In genomic region chr4:95185113-95185915, GRCm38 (mm10) we compare ENCODE assay signal across 20 mouse cellular contexts.
DNase-seq lines count a peak whose midpoint lies in the region; ATAC-seq lines count a peak whose summit lies in the region.
"Had no signal": no experiment of that assay in that cellular context is flagged by ENCODE, and none has a peak within 500 bp of the region (broad histone marks: within the 10 kb centered on the region; RNA-seq: fewer than 3 reads in every experiment).

No protein-coding gene starts in this region.

- no peaks in the 10 kb centered on the region for H3K27me3 ChIP-seq in forebrain, embryonic 16.5 days (replicated peaks; ENCODE audit: control insufficient read depth, insufficient read depth, low read length)
- H3K27me3 ChIP-seq in midbrain, embryonic 13.5 days: peaks cover 13% of the 10 kb centered on the region; the same call in 1 of the 2 replicates
- H3K27me3 ChIP-seq: heart, embryonic 12.5 days; neural tube, embryonic 15.5 days; Patski; stomach, embryonic 15.5 days had no signal

- peaks cover 22% of the 10 kb centered on the region for H3K4me1 ChIP-seq in forebrain, embryonic 16.5 days (replicated peaks; ENCODE audit: control insufficient read depth, insufficient read depth, low read length)
- H3K4me1 ChIP-seq in midbrain, embryonic 13.5 days (replicated peaks): peaks cover 16% of the 10 kb centered on the region
- H3K4me1 ChIP-seq: heart, embryonic 12.5 days; neural tube, embryonic 15.5 days; stomach, embryonic 15.5 days had no signal

- no peaks in the 10 kb centered on the region for H3K36me3 ChIP-seq in forebrain, embryonic 16.5 days (ENCODE audit: control insufficient read depth, insufficient read depth)
- H3K36me3 ChIP-seq in midbrain, embryonic 13.5 days: no peaks in the 10 kb centered on the region
- H3K36me3 ChIP-seq: heart, embryonic 12.5 days; neural tube, embryonic 15.5 days; stomach, embryonic 15.5 days had no signal

- ATAC-seq in forebrain, embryonic 16.5 days: peak; percentile 90
- peak; percentile 74 for ATAC-seq in midbrain, embryonic 13.5 days
- ATAC-seq: CD4-positive, CD25-positive, alpha-beta regulatory T cell, adult 4 months; Patski had no signal

- WGBS in forebrain, embryonic 16.5 days: 6% methylated on average over 14 of the region's 14 CpGs
- 41% methylated on average over 14 of the region's 14 CpGs for whole genome bisulfite sequencing in midbrain, embryonic 13.5 days

- DNase-seq in Muller cell, postnatal 12 days (ENCODE audit: inconsistent ontology term): peak; percentile 93
- peak; percentile 52 for DNase-seq in brain, embryonic 18.5 days (ENCODE audit: low read depth, low spot score)
- DNase-seq in ovary, postnatal 10 days (ENCODE audit: low spot score): no peak
- DNase-seq in spleen, postnatal 4 days (ENCODE audit: low spot score in 2 of 2): no peak
- DNase-seq in kidney, postnatal 10 days: no peak
- DNase-seq: adrenal gland, adult 2 months; cerebellum, postnatal 36 days; gastrocnemius, postnatal 25 days; kidney, adult 8-10 months; lung, postnatal 10 days; right cerebral cortex, postnatal 4 days; thymus, postnatal 36 days had no signal

- H3K9me3 ChIP-seq in forebrain, embryonic 16.5 days (ENCODE audit: control insufficient read depth, low read length): no peaks in the 10 kb centered on the region
- H3K9me3 ChIP-seq in midbrain, embryonic 13.5 days: no peaks in the 10 kb centered on the region
- H3K9me3 ChIP-seq: heart, embryonic 12.5 days; neural tube, embryonic 15.5 days; stomach, embryonic 15.5 days had no signal

- H3K27ac ChIP-seq in forebrain, embryonic 16.5 days (ENCODE audit: low read length): peak overlapping the region; percentile 17; the same call in 1 of the 2 replicates
- H3K27ac ChIP-seq in midbrain, embryonic 13.5 days: no peak overlapping the region
- H3K27ac ChIP-seq: neural tube, embryonic 15.5 days; stomach, embryonic 15.5 days had no signal

- peak overlapping the region; percentile 20; the same call in 1 of the 2 replicates for H3K4me2 ChIP-seq in forebrain, embryonic 16.5 days (ENCODE audit: low read length)
- H3K4me2 ChIP-seq in midbrain, embryonic 13.5 days (replicated peaks): no peak overlapping the region
- H3K4me2 ChIP-seq: heart, embryonic 12.5 days; neural tube, embryonic 15.5 days; stomach, embryonic 15.5 days had no signal

- no peak overlapping the region for H3K4me3 ChIP-seq in forebrain, embryonic 16.5 days (replicated peaks; ENCODE audit: low read length)
- H3K4me3 ChIP-seq in midbrain, embryonic 13.5 days (replicated peaks): no peak overlapping the region
- H3K4me3 ChIP-seq: erythroblast, embryonic 14.5 days; heart, embryonic 12.5 days; neural tube, embryonic 15.5 days; stomach, embryonic 15.5 days had no signal

- H3K9ac ChIP-seq in forebrain, embryonic 16.5 days (replicated peaks; ENCODE audit: low read depth, low read length): no peak overlapping the region
- no peak overlapping the region for H3K9ac ChIP-seq in midbrain, embryonic 13.5 days (replicated peaks)
- H3K9ac ChIP-seq: heart, embryonic 12.5 days; neural tube, embryonic 15.5 days; stomach, embryonic 15.5 days had no signal

Comparison
In these comparisons a context has a peak if more than half of its experiments do, and no peak if none do; other contexts are left out.
1. DNase-seq: peak in Muller cell, postnatal 12 days (single experiment) and brain, embryonic 18.5 days (single experiment); none in ovary, postnatal 10 days (single experiment), spleen, postnatal 4 days (0 of 2) and kidney, postnatal 10 days (single experiment).